9 mouse cellular contexts compared by ENCODE assay signal in genomic region chr13:12106662-12107632, GRCm38 (mm10). TPM values are rescaled to one million over a fixed set of nuclear protein-coding genes. Genes with fewer than 3 reads are reported as not detected.
DNase-seq lines count a peak whose midpoint lies in the region; ATAC-seq lines count a peak whose summit lies in the region.
"Had no signal": no experiment of that assay in that cellular context is flagged by ENCODE, and none has a peak within 500 bp of the region (broad histone marks: within the 10 kb centered on the region; RNA-seq: fewer than 3 reads in every experiment).

Gene Ryr2 (minus strand): TSS chr13:12106945.

- 14% methylated on average over 25 of the region's 64 CpGs for WGBS in embryonic facial prominence, embryonic 14.5 days
- 15% methylated on average over 43 of the region's 64 CpGs for WGBS in heart, embryonic 14.5 days
- WGBS in kidney, embryonic 15.5 days = 11% methylated on average over 49 of the region's 64 CpGs
- WGBS in limb, embryonic 15.5 days = 12% methylated on average over 37 of the region's 64 CpGs
- 8% methylated on average over 46 of the region's 64 CpGs for WGBS in midbrain, embryonic 16.5 days
- 10% methylated on average over 60 of the region's 64 CpGs for WGBS in stomach, embryonic 14.5 days

- no peaks in the 10 kb centered on the region for H3K9me3 ChIP-seq in embryonic facial prominence, embryonic 14.5 days (ENCODE audit: control insufficient read depth, low read length)
- H3K9me3 ChIP-seq in heart, embryonic 14.5 days (ENCODE audit: control insufficient read depth, low read length) = no peaks in the 10 kb centered on the region
- no peaks in the 10 kb centered on the region for H3K9me3 ChIP-seq in kidney, embryonic 15.5 days (replicated peaks)
- no peaks in the 10 kb centered on the region for H3K9me3 ChIP-seq in limb, embryonic 15.5 days
- no peaks in the 10 kb centered on the region for H3K9me3 ChIP-seq in midbrain, embryonic 16.5 days (replicated peaks; ENCODE audit: control insufficient read depth, low read length, poor library complexity, severe bottlenecking)
- H3K9me3 ChIP-seq in stomach, embryonic 14.5 days (ENCODE audit: control insufficient read depth, low read depth, low read length) = no peaks in the 10 kb centered on the region

- peak; percentile 27 to 36 for DNase-seq in spleen, adult 18-20 months
- DNase-seq in spleen, adult 12 weeks (ENCODE audit: low spot score) = no peak
- DNase-seq in embryonic facial prominence, embryonic 14.5 days (ENCODE audit: low spot score) = peak; percentile 76

- peak within 1 kb of the TSS; percentile 69 for H3K4me3 ChIP-seq in embryonic facial prominence, embryonic 14.5 days (ENCODE audit: low read depth, low read length)
- H3K4me3 ChIP-seq in heart, embryonic 14.5 days (ENCODE audit: control insufficient read depth in 1 of 2, insufficient read depth in 1 of 2, low read depth in 1 of 2, low read length in 2 of 2) = peak within 1 kb of the TSS; percentile 80 to 96
- H3K4me3 ChIP-seq in kidney, embryonic 15.5 days (replicated peaks) = peak within 1 kb of the TSS; percentile 65
- H3K4me3 ChIP-seq in limb, embryonic 15.5 days = peak within 1 kb of the TSS; percentile 60
- peak within 1 kb of the TSS; percentile 63 for H3K4me3 ChIP-seq in midbrain, embryonic 16.5 days (ENCODE audit: low read depth, low read length)
- H3K4me3 ChIP-seq in stomach, embryonic 14.5 days (ENCODE audit: low read depth, low read length) = peak within 1 kb of the TSS; percentile 60
- H3K4me3 ChIP-seq: myocyte had no signal

- no peak within 1 kb of the TSS for H3K27ac ChIP-seq in embryonic facial prominence, embryonic 14.5 days (replicated peaks; ENCODE audit: low read depth, low read length)
- H3K27ac ChIP-seq in heart, embryonic 14.5 days (replicated peaks in 1 of 2; ENCODE audit: control insufficient read depth in 1 of 2, insufficient read depth in 1 of 2, low read depth in 2 of 2, low read length in 2 of 2) = peak within 1 kb of the TSS; percentile 92 to 94
- no peak within 1 kb of the TSS for H3K27ac ChIP-seq in kidney, embryonic 15.5 days
- H3K27ac ChIP-seq in limb, embryonic 15.5 days = no peak within 1 kb of the TSS
- H3K27ac ChIP-seq in midbrain, embryonic 16.5 days (ENCODE audit: low read length) = peak within 1 kb of the TSS; percentile 81
- H3K27ac ChIP-seq in stomach, embryonic 14.5 days (ENCODE audit: low read length) = no peak within 1 kb of the TSS

- peak within 1 kb of the TSS; percentile 96 for H3K4me2 ChIP-seq in embryonic facial prominence, embryonic 14.5 days (ENCODE audit: low read depth, low read length)
- peak within 1 kb of the TSS; percentile 73 for H3K4me2 ChIP-seq in heart, embryonic 14.5 days (ENCODE audit: low read length)
- peak within 1 kb of the TSS; percentile 98 for H3K4me2 ChIP-seq in kidney, embryonic 15.5 days
- peak within 1 kb of the TSS; percentile 99 for H3K4me2 ChIP-seq in limb, embryonic 15.5 days
- peak within 1 kb of the TSS; percentile 63 for H3K4me2 ChIP-seq in midbrain, embryonic 16.5 days (ENCODE audit: low read length)
- peak within 1 kb of the TSS; percentile 94 for H3K4me2 ChIP-seq in stomach, embryonic 14.5 days (replicated peaks; ENCODE audit: low read depth, low read length)

- H3K36me3 ChIP-seq in embryonic facial prominence, embryonic 14.5 days (ENCODE audit: control insufficient read depth, insufficient read depth, low read length) = no peaks in the 10 kb centered on the region
- 0 out of 2 replicates have a peak, but pooled peaks cover 6% of the 10 kb centered on the region for H3K36me3 ChIP-seq in heart, embryonic 14.5 days (ENCODE audit: control insufficient read depth, insufficient read depth, low read length)
- H3K36me3 ChIP-seq in kidney, embryonic 15.5 days = no peaks in the 10 kb centered on the region
- no peaks in the 10 kb centered on the region for H3K36me3 ChIP-seq in limb, embryonic 15.5 days
- no peaks in the 10 kb centered on the region for H3K36me3 ChIP-seq in midbrain, embryonic 16.5 days (ENCODE audit: control insufficient read depth, insufficient read depth, low read length)
- no peaks in the 10 kb centered on the region for H3K36me3 ChIP-seq in stomach, embryonic 14.5 days (ENCODE audit: control insufficient read depth, insufficient read depth, low read length)

- peaks cover 45% of the 10 kb centered on the region for H3K27me3 ChIP-seq in embryonic facial prominence, embryonic 14.5 days (replicated peaks; ENCODE audit: control insufficient read depth, insufficient read depth, low read length)
- no peaks in the 10 kb centered on the region for H3K27me3 ChIP-seq in heart, embryonic 14.5 days (ENCODE audit: control insufficient read depth, insufficient read depth, low read length)
- peaks cover 65% of the 10 kb centered on the region for H3K27me3 ChIP-seq in kidney, embryonic 15.5 days
- H3K27me3 ChIP-seq in limb, embryonic 15.5 days = peaks cover 54% of the 10 kb centered on the region
- H3K27me3 ChIP-seq in midbrain, embryonic 16.5 days (ENCODE audit: control insufficient read depth, insufficient read depth, low read depth, low read length) = no peaks in the 10 kb centered on the region
- H3K27me3 ChIP-seq in stomach, embryonic 14.5 days (ENCODE audit: control insufficient read depth, insufficient read depth, low read length) = no peaks in the 10 kb centered on the region

- 0 out of 2 replicates have a peak, but pooled peaks cover 3% of the 10 kb centered on the region for H3K4me1 ChIP-seq in embryonic facial prominence, embryonic 14.5 days (ENCODE audit: control insufficient read depth, insufficient read depth, low read length)
- H3K4me1 ChIP-seq in heart, embryonic 14.5 days (ENCODE audit: control insufficient read depth in 2 of 2, insufficient read depth in 2 of 2, low read length in 2 of 2) = peaks cover 6 to 9% of the 10 kb centered on the region in 2 experiments; a peak in 3 of 4 replicates
- H3K4me1 ChIP-seq in kidney, embryonic 15.5 days = peaks cover 13% of the 10 kb centered on the region
- peaks cover 14% of the 10 kb centered on the region for H3K4me1 ChIP-seq in limb, embryonic 15.5 days
- peaks cover 16% of the 10 kb centered on the region for H3K4me1 ChIP-seq in midbrain, embryonic 16.5 days (ENCODE audit: control insufficient read depth, insufficient read depth, low read length)
- H3K4me1 ChIP-seq in stomach, embryonic 14.5 days (ENCODE audit: control insufficient read depth, insufficient read depth, low read length) = 0 out of 2 replicates have a peak, but pooled peaks cover 4% of the 10 kb centered on the region

- peak within 1 kb of the TSS; percentile 69 for H3K9ac ChIP-seq in embryonic facial prominence, embryonic 14.5 days (ENCODE audit: low read depth, low read length)
- peak within 1 kb of the TSS; percentile 98 for H3K9ac ChIP-seq in heart, embryonic 14.5 days (ENCODE audit: low read length)
- peak within 1 kb of the TSS; percentile 53 for H3K9ac ChIP-seq in kidney, embryonic 15.5 days
- H3K9ac ChIP-seq in limb, embryonic 15.5 days = peak within 1 kb of the TSS; percentile 57
- H3K9ac ChIP-seq in midbrain, embryonic 16.5 days (ENCODE audit: low read depth, low read length) = peak within 1 kb of the TSS; percentile 79
- peak within 1 kb of the TSS; percentile 14 for H3K9ac ChIP-seq in stomach, embryonic 14.5 days (replicated peaks; ENCODE audit: low read depth, low read length)

- ATAC-seq in embryonic facial prominence, embryonic 14.5 days (ENCODE audit: low read depth) = peak; percentile 89
- ATAC-seq in heart, embryonic 14.5 days (ENCODE audit: insufficient number of reproducible peaks, insufficient read depth, low FRiP score, low read depth) = peak; percentile 79
- peak; percentile 96 for ATAC-seq in kidney, embryonic 15.5 days (replicated peaks; ENCODE audit: low FRiP score)
- peak; percentile 45 for ATAC-seq in limb, embryonic 15.5 days (ENCODE audit: insufficient number of reproducible peaks, low FRiP score, low TSS enrichment, low read depth)
- peak; percentile 92 for ATAC-seq in midbrain, embryonic 16.5 days
- ATAC-seq in stomach, embryonic 14.5 days (ENCODE audit: insufficient number of reproducible peaks, insufficient read depth, low FRiP score, low read depth) = peak; percentile 82

RNA-seq across cellular contexts. Expression of gene Ryr2, which starts in this region (rescaled TPM):
- polyA plus RNA-seq in embryonic facial prominence, embryonic 14.5 days (2014; fragmentation: Nextera tagmentation; extraction: Ambion mirVana) = 0.43 and 0.85 TPM in 2 replicates
- polyA plus RNA-seq in heart, embryonic 14.5 days (2014; fragmentation: Nextera tagmentation; extraction: Ambion mirVana) = 64.8 and 69.1 TPM in 2 replicates
- 0.15 and 0.42 TPM in 2 replicates for polyA plus RNA-seq in kidney, embryonic 15.5 days (2015; fragmentation: Nextera tagmentation; extraction: Ambion mirVana)
- polyA plus RNA-seq in limb, embryonic 15.5 days (2015; fragmentation: Nextera tagmentation; extraction: Ambion mirVana) = 0.20 and 0.42 TPM in 2 replicates
- 3.5 and 4.2 TPM in 2 replicates for polyA plus RNA-seq in midbrain, embryonic 16.5 days (2015; fragmentation: Nextera tagmentation; extraction: Ambion mirVana)
- polyA plus RNA-seq in stomach, embryonic 14.5 days (2014; fragmentation: Nextera tagmentation; extraction: Ambion mirVana) = 2.2 and 2.6 TPM in 2 replicates
- polyA plus RNA-seq: myocyte had no signal

Comparison
In these comparisons a context has a peak if more than half of its experiments do, and no peak if none do; other contexts are left out.
1. RNA of gene Ryr2 (polyA plus RNA-seq): 64.8 to 69.1 TPM in heart, embryonic 14.5 days; 3.5 to 4.2 TPM in midbrain, embryonic 16.5 days, 2.2 to 2.6 TPM in stomach, embryonic 14.5 days, 0.43 to 0.85 TPM in embryonic facial prominence, embryonic 14.5 days, 0.20 to 0.42 TPM in limb, embryonic 15.5 days and 0.15 to 0.42 TPM in kidney, embryonic 15.5 days; every median in the first group is over 10 times any median in the second.
2. Peak in DNase-seq, ATAC-seq, H3K4me3 ChIP-seq, H3K9ac ChIP-seq and H3K4me2 ChIP-seq in embryonic facial prominence, embryonic 14.5 days; RNA of the gene not detected or under 1 TPM.
3. Peak in ATAC-seq, H3K4me3 ChIP-seq, H3K9ac ChIP-seq and H3K4me2 ChIP-seq in kidney, embryonic 15.5 days; RNA of the gene not detected or under 1 TPM.
4. Peak in ATAC-seq, H3K4me3 ChIP-seq, H3K9ac ChIP-seq and H3K4me2 ChIP-seq in limb, embryonic 15.5 days; RNA of the gene not detected or under 1 TPM.
5. ATAC-seq: peak in every context shown above with its lines; median percentile 96 in kidney, embryonic 15.5 days; 92 in midbrain, embryonic 16.5 days; 89 in embryonic facial prominence, embryonic 14.5 days; 82 in stomach, embryonic 14.5 days; 79 in heart, embryonic 14.5 days; 45 in limb, embryonic 15.5 days.
6. H3K27ac ChIP-seq: peak in heart, embryonic 14.5 days (2 of 2) and midbrain, embryonic 16.5 days (single experiment); none in embryonic facial prominence, embryonic 14.5 days (single experiment), kidney, embryonic 15.5 days (single experiment), limb, embryonic 15.5 days (single experiment) and stomach, embryonic 14.5 days (single experiment).
7. H3K9ac ChIP-seq: peak in every context shown above with its lines; median percentile 98 in heart, embryonic 14.5 days; 79 in midbrain, embryonic 16.5 days; 69 in embryonic facial prominence, embryonic 14.5 days; 57 in limb, embryonic 15.5 days; 53 in kidney, embryonic 15.5 days; 14 in stomach, embryonic 14.5 days.
8. Peak in every context shown above with its lines, with median percentiles within 50 percentile points of each other: H3K4me2 ChIP-seq and H3K4me3 ChIP-seq.